Mouse (Mus musculus) intestine, embryonic 15.5 days (tissue): ENCODE data around the gene Magoh. TPM values are rescaled to one million over a fixed set of nuclear protein-coding genes. Genes with fewer than 3 reads are reported as not detected.

ENCODE experiments used
- ATAC-seq: fragments of 200-750 bp; cut with Nextera tagmentation; 2 replicates; pipeline ENCODE4 v1.8.0; 2017; ENCODE audit warnings: moderate TSS enrichment, moderate library complexity
- H3K27ac ChIP-seq: fragments of 300-500 bp; sonication (generic); 2 replicates; pipeline ENCODE4 v1.5.1; 2015; ENCODE audit warnings: mild to moderate bottlenecking, inconsistent platforms
- H3K27me3 ChIP-seq: fragments of 300-500 bp; sonication (generic); replicated peaks from 2 replicates; pipeline ENCODE4 v1.6.1; 2015; ENCODE audit warnings: inconsistent platforms
- H3K36me3 ChIP-seq: fragments of 300-500 bp; sonication (generic); 2 replicates; pipeline ENCODE4 v1.6.1; 2015; ENCODE audit warnings: inconsistent platforms
- H3K4me1 ChIP-seq: fragments of 300-500 bp; sonication (generic); replicated peaks from 2 replicates; pipeline ENCODE4 v1.6.1; 2015; ENCODE audit warnings: inconsistent platforms
- H3K4me2 ChIP-seq: fragments of 300-500 bp; sonication (generic); replicated peaks from 2 replicates; pipeline ENCODE4 v1.6.1; 2015; ENCODE audit warnings: mild to moderate bottlenecking, inconsistent platforms
- H3K4me3 ChIP-seq: fragments of 300-500 bp; sonication (generic); replicated peaks from 2 replicates; pipeline ENCODE4 v1.5.1; 2015; ENCODE audit warnings: inconsistent platforms
- H3K9ac ChIP-seq: fragments of 300-500 bp; sonication (generic); 2 replicates; pipeline ENCODE4 v1.6.1; 2015; ENCODE audit warnings: inconsistent platforms
- H3K9me3 ChIP-seq: fragments of 300-500 bp; sonication (generic); 2 replicates; pipeline ENCODE4 v1.6.1; 2016; ENCODE audit warnings: inconsistent platforms
- WGBS: fragments of 180-500 bp; shearing (Covaris S2); methylation state at CpG from one replicate; pipeline ENCODE4 v1.1.7; 2015; 5-methylcytosine and 5-hydroxymethylcytosine counted together
- polyA plus RNA-seq: library from polyadenylated mRNA; unstranded; fragments of >200 nt; fragmentation: Nextera tagmentation; extraction: Ambion mirVana; gene quantifications from 2 replicates; pipeline ENCODE4 v1.2.1, GENCODE M21; 2015

Gene Magoh
- polyA plus RNA-seq, 1 experiment from 2014 or later = 194 TPM

GRCm38 (mm10) chr4:107848546-107848945 lies 31.0 kb upstream of the Magoh start:
- 86% methylated on average over 5 of the region's 5 CpGs for WGBS
- Histone ChIP-seq H3K27ac (no peak overlapping the region), H3K4me2 (no peak overlapping the region), H3K9ac (no peak overlapping the region), H3K4me1 (no peaks in the 10 kb centered on the region), H3K4me3 (no peak overlapping the region), H3K27me3 (peaks cover 14% of the 10 kb centered on the region), H3K36me3 (no peaks in the 10 kb centered on the region), H3K9me3 (no peaks in the 10 kb centered on the region)
- ATAC-seq = no peak

- no peak overlapping the region for H3K9ac ChIP-seq
- H3K27me3 ChIP-seq = peaks cover 14% of the 10 kb centered on the region
- H3K27ac ChIP-seq = no peak overlapping the region
- H3K4me1 ChIP-seq = no peaks in the 10 kb centered on the region
- H3K9me3 ChIP-seq = no peaks in the 10 kb centered on the region
- H3K36me3 ChIP-seq = no peaks in the 10 kb centered on the region
- H3K4me3 ChIP-seq = no peak overlapping the region
- no peak overlapping the region for H3K4me2 ChIP-seq
- WGBS = 84% methylated on average over 9 of the region's 9 CpGs
- ATAC-seq = no peak
Observed at GRCm38 (mm10) chr4:107849621-107850020, 29.9 kb upstream of the Magoh start.

GRCm38 (mm10) chr4:107850091-107850490 lies 29.5 kb upstream of the Magoh start:
- ATAC-seq = no peak
- H3K27me3 ChIP-seq = peaks cover 13% of the 10 kb centered on the region
- H3K27ac ChIP-seq = no peak overlapping the region
- H3K9me3 ChIP-seq = no peaks in the 10 kb centered on the region
- no peaks in the 10 kb centered on the region for H3K4me1 ChIP-seq
- H3K4me2 ChIP-seq = no peak overlapping the region
- no peak overlapping the region for H3K4me3 ChIP-seq
- no peaks in the 10 kb centered on the region for H3K36me3 ChIP-seq
- H3K9ac ChIP-seq = no peak overlapping the region
- WGBS = 89% methylated on average over 8 of the region's 8 CpGs

GRCm38 (mm10) chr4:107853333-107853732 lies 26.2 kb upstream of the Magoh start:
- no peak overlapping the region for H3K9ac ChIP-seq
- no peak overlapping the region for H3K27ac ChIP-seq
- no peak overlapping the region for H3K4me3 ChIP-seq
- H3K4me2 ChIP-seq = no peak overlapping the region
- WGBS = 91% methylated on average over 8 of the region's 8 CpGs
- no peaks in the 10 kb centered on the region for H3K9me3 ChIP-seq
- ATAC-seq = no peak
- no peaks in the 10 kb centered on the region for H3K27me3 ChIP-seq
- H3K36me3 ChIP-seq = no peaks in the 10 kb centered on the region
- no peaks in the 10 kb centered on the region for H3K4me1 ChIP-seq

GRCm38 (mm10) chr4:107853836-107854235 lies 25.7 kb upstream of the Magoh start:
- no peaks in the 10 kb centered on the region for H3K36me3 ChIP-seq
- H3K4me3 ChIP-seq = no peak overlapping the region
- no peak overlapping the region for H3K27ac ChIP-seq
- 85% methylated on average over 7 of the region's 7 CpGs for WGBS
- no peak overlapping the region for H3K9ac ChIP-seq
- no peaks in the 10 kb centered on the region for H3K4me1 ChIP-seq
- H3K4me2 ChIP-seq = no peak overlapping the region
- H3K9me3 ChIP-seq = no peaks in the 10 kb centered on the region
- no peak for ATAC-seq
- H3K27me3 ChIP-seq = no peaks in the 10 kb centered on the region

- Histone ChIP-seq H3K27me3 (no peaks in the 10 kb centered on the region), H3K4me1 (no peaks in the 10 kb centered on the region), H3K27ac (no peak overlapping the region), H3K4me2 (no peak overlapping the region), H3K4me3 (no peak overlapping the region), H3K36me3 (no peaks in the 10 kb centered on the region), H3K9me3 (no peaks in the 10 kb centered on the region), H3K9ac (no peak overlapping the region)
- ATAC-seq = no peak
- WGBS = 75% methylated on average over 11 of the region's 11 CpGs
Observed at GRCm38 (mm10) chr4:107856958-107857686, 22.4 kb upstream of the Magoh start.

GRCm38 (mm10) chr4:107858995-107859394 lies 20.6 kb upstream of the Magoh start:
- no peak for ATAC-seq
- 91% methylated on average over 7 of the region's 7 CpGs for WGBS

GRCm38 (mm10) chr4:107864866-107865265 lies 14.7 kb upstream of the Magoh start:
- H3K4me3 ChIP-seq = no peak overlapping the region
- H3K9ac ChIP-seq = no peak overlapping the region
- no peaks in the 10 kb centered on the region for H3K27me3 ChIP-seq
- ATAC-seq = no peak
- 87% methylated on average over 4 of the region's 4 CpGs for WGBS
- H3K36me3 ChIP-seq = no peaks in the 10 kb centered on the region
- no peak overlapping the region for H3K4me2 ChIP-seq
- no peaks in the 10 kb centered on the region for H3K4me1 ChIP-seq
- no peaks in the 10 kb centered on the region for H3K9me3 ChIP-seq
- H3K27ac ChIP-seq = no peak overlapping the region

More at GRCm38 (mm10) chr4:107858995-107859394, 20.6 kb upstream of the Magoh start:
- no peaks in the 10 kb centered on the region for H3K4me1 ChIP-seq
- no peak overlapping the region for H3K4me3 ChIP-seq
- no peaks in the 10 kb centered on the region for H3K9me3 ChIP-seq
- H3K27ac ChIP-seq = no peak overlapping the region
- no peak overlapping the region for H3K9ac ChIP-seq
- H3K4me2 ChIP-seq = no peak overlapping the region
- no peaks in the 10 kb centered on the region for H3K27me3 ChIP-seq
- H3K36me3 ChIP-seq = no peaks in the 10 kb centered on the region

- Histone ChIP-seq H3K9ac (no peak overlapping the region), H3K4me1 (peaks cover 6% of the 10 kb centered on the region; the same call in 1 of the 2 replicates), H3K27ac (no peak overlapping the region), H3K36me3 (peaks cover 31% of the 10 kb centered on the region), H3K4me3 (no peak overlapping the region), H3K4me2 (no peak overlapping the region), H3K27me3 (no peaks in the 10 kb centered on the region), H3K9me3 (no peaks in the 10 kb centered on the region)
- no peak for ATAC-seq
- 88% methylated on average over 1 of the region's 1 CpGs for WGBS
Observed at GRCm38 (mm10) chr4:107881631-107882030, 2.1 kb downstream of the Magoh start.

- 78% methylated on average over 7 of the region's 7 CpGs for WGBS
- H3K9ac ChIP-seq = no peak overlapping the region
- H3K36me3 ChIP-seq = peaks cover 32% of the 10 kb centered on the region
- H3K27ac ChIP-seq = no peak overlapping the region
- no peaks in the 10 kb centered on the region for H3K9me3 ChIP-seq
- no peak overlapping the region for H3K4me3 ChIP-seq
- no peak overlapping the region for H3K4me2 ChIP-seq
- H3K27me3 ChIP-seq = no peaks in the 10 kb centered on the region
- ATAC-seq = no peak
- peaks cover 13% of the 10 kb centered on the region; the same call in 1 of the 2 replicates for H3K4me1 ChIP-seq
Observed at GRCm38 (mm10) chr4:107886371-107886770, 6.8 kb downstream of the Magoh start.

GRCm38 (mm10) chr4:107889385-107889730 lies 9.8 kb downstream of the Magoh start:
- Histone ChIP-seq H3K36me3 (peaks cover 27% of the 10 kb centered on the region), H3K9me3 (no peaks in the 10 kb centered on the region), H3K4me2 (peak overlapping the region; percentile 86), H3K27ac (peak overlapping the region; percentile 92), H3K9ac (peak overlapping the region; percentile 63), H3K4me1 (peaks cover 13% of the 10 kb centered on the region; the same call in 1 of the 2 replicates), H3K4me3 (peak overlapping the region; percentile 68), H3K27me3 (no peaks in the 10 kb centered on the region)
- peak; percentile 49 for ATAC-seq
- 1% methylated on average over 12 of the region's 12 CpGs for WGBS

- H3K4me1 ChIP-seq = peaks cover 13% of the 10 kb centered on the region; the same call in 1 of the 2 replicates
- ATAC-seq = peak; percentile 96
- no peaks in the 10 kb centered on the region for H3K9me3 ChIP-seq
- H3K27ac ChIP-seq = peak within 1 kb of the TSS; percentile 92
- WGBS = under 1% methylated on average over 48 of the region's 48 CpGs
- no peaks in the 10 kb centered on the region for H3K27me3 ChIP-seq
- peak within 1 kb of the TSS; percentile 63 for H3K9ac ChIP-seq
- peaks cover 24% of the 10 kb centered on the region for H3K36me3 ChIP-seq
- H3K4me2 ChIP-seq = peak within 1 kb of the TSS; percentile 86
- peak within 1 kb of the TSS; percentile 68 for H3K4me3 ChIP-seq
Observed at GRCm38 (mm10) chr4:107889731-107890432, 10.3 kb downstream of the Magoh start, which contains the start of gene 0610037L13Rik. Gene 0610037L13Rik, plus strand, starts transcription at chr4:107889813.
